Mouse (Mus musculus) frontal cortex, adult (tissue): ENCODE results near the gene Obp2a.
"Not testable (repeated sequence)": the region's sequence is repeated elsewhere in the genome, so short reads cannot be mapped to it uniquely, and the experiment has no call there.

Source experiments
- ATAC-seq: cut with Nextera tagmentation; 2 replicates; pipeline ENCODE4 v1.9.2; 2017; ENCODE audit warnings: mild to moderate bottlenecking, moderate library complexity, mixed read lengths; ENCODE audit not compliant: low TSS enrichment

The Obp2a gene

DNA sequence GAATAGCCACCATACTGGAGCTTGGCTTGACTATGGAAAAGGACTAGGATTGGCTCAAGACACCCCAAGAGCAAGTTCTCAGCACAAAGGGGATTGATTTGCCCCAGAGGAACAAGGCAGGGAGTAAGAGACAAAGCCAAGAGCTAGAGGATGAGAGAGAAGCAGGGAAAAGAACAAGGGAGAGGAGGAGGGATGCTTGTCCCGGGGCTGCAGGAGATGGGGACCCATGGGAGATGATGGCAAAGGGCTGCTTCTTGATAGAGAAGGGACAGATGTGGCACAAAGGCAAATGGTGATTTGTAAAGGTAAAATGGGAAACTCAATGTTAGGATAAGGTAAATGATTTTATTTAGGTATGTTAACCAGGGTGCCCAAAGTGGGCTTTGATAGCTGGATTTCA is 9.2 kb downstream of the Obp2a start:
- ATAC-seq: not testable (repeated sequence)

DNA sequence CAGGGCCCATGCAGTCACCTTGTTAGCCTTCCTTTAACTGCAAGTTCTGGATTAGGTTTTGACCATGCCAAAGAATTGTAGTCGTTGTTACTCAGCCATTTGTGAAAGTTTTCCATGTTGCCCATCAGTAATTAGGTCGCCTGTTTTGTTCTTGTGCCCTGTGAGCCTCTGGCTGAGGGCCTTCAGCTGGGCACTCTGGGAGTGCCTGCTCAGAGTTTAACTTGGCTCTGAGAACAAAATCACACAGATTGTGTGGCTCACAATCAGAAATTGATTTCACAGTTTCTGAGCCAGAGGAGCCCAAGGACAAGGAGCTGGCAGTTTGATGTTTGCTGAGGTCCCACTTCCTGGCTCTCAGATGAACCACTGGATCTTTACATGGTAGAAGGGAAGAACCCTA is 9.9 kb downstream of the Obp2a start:
- ATAC-seq: not testable (repeated sequence)

DNA sequence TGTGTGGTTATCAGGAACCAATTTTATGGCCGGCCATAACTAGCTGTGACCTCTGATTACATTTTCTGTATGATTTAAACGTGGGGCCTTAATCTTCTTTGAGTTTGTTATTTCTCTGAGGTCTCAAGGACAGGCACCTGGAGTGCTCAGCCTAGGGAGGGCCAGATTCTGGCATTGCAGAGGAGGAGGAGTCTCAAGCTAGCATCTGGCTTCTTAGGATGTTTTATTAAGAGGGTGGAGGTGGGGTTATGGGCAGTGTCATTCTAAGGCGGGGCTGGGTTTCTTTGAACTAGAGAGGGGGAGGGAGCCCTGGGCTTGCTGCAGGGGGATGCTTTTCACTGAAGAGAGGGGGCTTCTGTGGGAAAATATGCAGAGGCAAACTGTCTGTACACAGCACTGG is 11.8 kb downstream of the Obp2a start:
- ATAC-seq: not testable (repeated sequence)

DNA sequence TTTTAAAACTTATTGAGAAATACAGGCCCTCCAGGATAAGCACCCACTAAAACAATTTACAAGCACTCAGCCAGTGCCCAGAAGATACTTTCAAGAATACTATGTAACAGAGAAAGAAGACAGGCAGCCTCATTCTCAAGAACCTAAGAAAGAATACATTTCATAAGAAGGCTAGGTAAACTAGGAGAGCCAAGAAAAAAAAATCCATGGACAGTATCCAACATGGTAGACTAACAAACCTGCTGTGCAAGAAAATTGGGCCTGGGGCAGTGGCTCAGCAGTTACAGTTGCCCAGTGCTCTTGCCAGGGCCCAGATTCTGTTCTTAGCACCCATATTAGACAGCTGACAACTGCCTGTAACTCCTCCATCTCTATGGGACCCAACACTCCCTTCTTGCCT is 17.4 kb downstream of the Obp2a start:
- no peak for ATAC-seq

DNA sequence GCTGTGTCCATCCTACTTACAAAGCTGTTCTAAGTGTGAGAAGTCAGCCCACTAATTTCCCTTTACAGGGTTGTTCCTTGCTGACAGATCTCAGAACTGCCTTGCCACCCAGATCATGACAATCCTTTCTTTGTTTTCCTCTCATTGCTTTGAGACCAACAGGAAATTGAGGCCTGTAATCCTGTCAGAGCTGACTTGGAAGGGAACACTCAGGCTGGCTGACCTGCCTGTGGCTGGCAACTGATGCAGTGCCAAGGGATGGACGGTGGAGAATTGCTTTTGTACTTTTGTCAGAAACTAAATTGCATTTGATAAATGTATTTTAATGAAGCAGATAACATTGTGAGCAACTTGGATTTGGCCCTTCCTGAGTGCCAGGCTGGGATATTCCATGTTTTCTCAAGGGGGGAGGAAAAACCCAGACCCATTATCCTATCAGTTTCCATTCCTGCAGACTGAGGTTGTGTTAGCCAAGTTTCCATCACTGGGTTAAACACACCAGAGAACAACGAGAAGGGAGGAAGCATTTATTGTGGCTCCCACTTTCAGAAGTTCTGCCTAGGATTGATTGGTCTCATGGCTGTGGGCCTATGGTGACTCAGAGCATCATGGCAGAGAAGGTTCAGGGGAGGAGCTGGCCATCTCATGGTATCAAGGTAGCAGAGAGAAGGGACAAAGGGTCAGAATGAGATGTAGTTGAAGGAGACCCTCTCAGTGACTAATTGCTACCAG is 33.5 kb downstream of the Obp2a start:
- ATAC-seq: no peak

DNA sequence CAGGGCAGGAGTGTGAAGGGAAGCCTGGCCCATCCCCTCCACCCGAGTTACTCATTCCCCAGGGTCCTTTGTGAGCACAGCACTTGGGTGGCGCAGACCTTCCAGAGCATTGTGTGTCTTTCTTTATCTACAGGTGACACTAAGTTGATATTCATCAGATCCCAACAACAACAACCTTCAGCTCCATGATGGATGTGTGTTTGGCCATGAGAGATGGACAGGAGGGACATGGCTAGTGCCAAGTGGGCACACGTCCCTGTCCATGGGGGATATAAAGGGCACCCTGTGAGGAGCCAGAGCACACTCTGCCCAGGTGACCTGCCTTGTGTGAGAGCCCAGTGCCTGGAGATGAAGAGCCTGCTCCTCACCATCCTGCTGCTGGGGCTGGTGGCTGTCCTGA is 36.9 kb downstream of the Obp2a start, which contains the start of gene Obp2b:
Obp2b (plus strand) TSS at position 301 of the 400 bp plus-strand sequence.
- ATAC-seq: not testable (repeated sequence)

DNA sequence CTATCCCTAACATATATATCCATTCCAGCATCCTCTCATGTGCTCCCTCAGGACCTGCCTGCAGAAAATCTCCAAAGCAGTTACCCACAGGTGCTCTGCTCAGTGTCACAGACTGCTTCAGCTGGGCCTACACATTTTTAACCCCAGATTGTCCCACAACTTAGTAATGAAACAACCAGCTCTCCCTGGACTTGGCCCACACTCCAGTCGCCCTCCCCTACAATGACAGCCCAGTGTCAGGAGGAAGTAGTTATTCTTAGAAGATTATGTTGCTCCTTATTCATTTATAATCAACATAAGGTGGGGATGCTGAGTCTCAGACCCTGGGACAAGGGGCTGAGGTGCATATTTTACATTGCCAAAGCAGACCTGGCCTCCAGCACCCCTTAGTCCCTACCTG is 41.8 kb downstream of the Obp2a start:
- ATAC-seq: no peak
